Comparison of ENCODE assay signal across 8 mouse cellular contexts in genomic region chr3:22076936-22077656, GRCm38 (mm10). TPM values are rescaled to one million over a fixed set of nuclear protein-coding genes. Genes with fewer than 3 reads are reported as not detected.
DNase-seq lines count a peak whose midpoint lies in the region; ATAC-seq and TF ChIP-seq lines count a peak whose summit lies in the region.

No protein-coding gene starts in this region.

- no peak for TF ChIP-seq CTCF in lung, postnatal 0 days (IDR thresholded peaks at IDR 0.05)

- no peaks in the 10 kb centered on the region for H3K9me3 ChIP-seq in embryonic facial prominence, embryonic 10.5 days
- H3K9me3 ChIP-seq in hindbrain, embryonic 13.5 days: no peaks in the 10 kb centered on the region
- no peaks in the 10 kb centered on the region for H3K9me3 ChIP-seq in lung, postnatal 0 days (ENCODE audit: low read length)

- DNase-seq in heart, adult 9 months (ENCODE audit: low spot score in 2 of 2): peak; percentile 46 to 48
- no peak for DNase-seq in heart, postnatal 14 days
- no peak for DNase-seq in embryonic facial prominence, embryonic 10.5 days (ENCODE audit: low spot score)
- peak; percentile 66 for DNase-seq in lung, postnatal 0 days (ENCODE audit: low spot score)
- no peak for DNase-seq in adrenal gland, adult 18-20 months (ENCODE audit: low spot score in 2 of 2)

- WGBS in embryonic facial prominence, embryonic 10.5 days: under 1% methylated on average over 64 of the region's 64 CpGs
- under 1% methylated on average over 59 of the region's 64 CpGs for WGBS in hindbrain, embryonic 13.5 days
- WGBS in lung, postnatal 0 days: under 1% methylated on average over 53 of the region's 64 CpGs

- H3K9ac ChIP-seq in hindbrain, embryonic 13.5 days: peak overlapping the region; percentile 91
- peak overlapping the region; percentile 92 for H3K9ac ChIP-seq in lung, postnatal 0 days (replicated peaks; ENCODE audit: low read depth)

- H3K4me3 ChIP-seq in embryonic facial prominence, embryonic 10.5 days: peak overlapping the region; percentile 89
- peak overlapping the region; percentile 88 for H3K4me3 ChIP-seq in hindbrain, embryonic 13.5 days
- H3K4me3 ChIP-seq in lung, postnatal 0 days (ENCODE audit: low read depth, low read length): peak overlapping the region; percentile 99

- H3K27me3 ChIP-seq in embryonic facial prominence, embryonic 10.5 days (replicated peaks; ENCODE audit: low read depth, poor library complexity, severe bottlenecking): no peaks in the 10 kb centered on the region
- H3K27me3 ChIP-seq in hindbrain, embryonic 13.5 days: no peaks in the 10 kb centered on the region
- no peaks in the 10 kb centered on the region for H3K27me3 ChIP-seq in lung, postnatal 0 days (replicated peaks; ENCODE audit: insufficient read depth, low read length)

- H3K4me1 ChIP-seq in embryonic facial prominence, embryonic 10.5 days: peaks cover 35% of the 10 kb centered on the region
- peaks cover 54% of the 10 kb centered on the region for H3K4me1 ChIP-seq in hindbrain, embryonic 13.5 days (replicated peaks)
- H3K4me1 ChIP-seq in lung, postnatal 0 days (ENCODE audit: insufficient read depth, low read depth, low read length): peaks cover 10% of the 10 kb centered on the region; the same call in 1 of the 2 replicates

- TF ChIP-seq EP300 in lung, postnatal 0 days (IDR thresholded peaks at IDR 0.05): no peak

- peak overlapping the region; percentile 67 for H3K4me2 ChIP-seq in hindbrain, embryonic 13.5 days
- peak overlapping the region; percentile 85 for H3K4me2 ChIP-seq in lung, postnatal 0 days (replicated peaks; ENCODE audit: low read depth, low read length)

- H3K36me3 ChIP-seq in embryonic facial prominence, embryonic 10.5 days (replicated peaks): peaks cover 11% of the 10 kb centered on the region
- H3K36me3 ChIP-seq in hindbrain, embryonic 13.5 days: no peaks in the 10 kb centered on the region; the same call in 1 of the 2 replicates
- H3K36me3 ChIP-seq in lung, postnatal 0 days (ENCODE audit: insufficient read depth, low read length): no peaks in the 10 kb centered on the region

- intact Hi-C loops in heart, postnatal 14 days (cut with DNase I): loop anchor here (1.0 to 10.0 kb wide), 9 partner anchors 65 to 1422 kb away; no protein-coding TSS in a partner anchor

- peak overlapping the region; percentile 99 for H3K27ac ChIP-seq in embryonic facial prominence, embryonic 10.5 days (replicated peaks)
- H3K27ac ChIP-seq in hindbrain, embryonic 13.5 days: peak overlapping the region; percentile 99
- peak overlapping the region; percentile 97 for H3K27ac ChIP-seq in lung, postnatal 0 days (ENCODE audit: low read length)

- ATAC-seq in CD4-positive, CD25-positive, alpha-beta regulatory T cell, adult 4 months: peak; percentile 21
- ATAC-seq in hindbrain, embryonic 13.5 days (ENCODE audit: low FRiP score): peak; percentile 82
- peak; percentile 39 for ATAC-seq in lung, postnatal 0 days
- ATAC-seq in neutrophil, adult 5-6 weeks (ENCODE audit: extremely low read depth, insufficient number of reproducible peaks, low FRiP score, poor library complexity, severe bottlenecking): peak; percentile 40

RNA-seq across cellular contexts. Expression of gene Tbl1xr1, which starts 0.6 kb away (rescaled TPM):
- 10 to 100 TPM; 66.3 to 70.0 TPM for total RNA-seq in heart, postnatal 14 days (2021)
- 10 to 100 TPM; 21.6 to 25.6 TPM for polyA plus RNA-seq in CD4-positive, CD25-positive, alpha-beta regulatory T cell, adult 4 months (2017; shearing (Covaris generic))
- 23.0 and 25.7 TPM in 2 replicates for polyA plus RNA-seq in embryonic facial prominence, embryonic 10.5 days (2016; fragmentation: Nextera tagmentation; extraction: Ambion mirVana)
- polyA plus RNA-seq in hindbrain, embryonic 13.5 days (2015; fragmentation: Nextera tagmentation; extraction: Ambion mirVana): 17.4 and 18.8 TPM in 2 replicates
- polyA plus RNA-seq in lung, postnatal 0 days (2015; fragmentation: Nextera tagmentation; extraction: Ambion mirVana): 9.6 and 16.2 TPM in 2 replicates
- total RNA-seq in neutrophil, adult 5-6 weeks (2017): 100.0 and 122 TPM in 2 replicates
- total RNA-seq in adrenal gland, adult 18-20 months (2021): 10 to 100 TPM; 36.1 to 66.0 TPM

Comparison
In these comparisons a context has a peak if more than half of its experiments do, and no peak if none do; other contexts are left out.
1. DNase-seq: peak in heart, adult 9 months (2 of 2) and lung, postnatal 0 days (single experiment); none in heart, postnatal 14 days (0 of 2), embryonic facial prominence, embryonic 10.5 days (single experiment) and adrenal gland, adult 18-20 months (0 of 2).
2. ATAC-seq: peak in every context shown above with its lines; median percentile 82 in hindbrain, embryonic 13.5 days; 40 in neutrophil, adult 5-6 weeks; 39 in lung, postnatal 0 days; 21 in CD4-positive, CD25-positive, alpha-beta regulatory T cell, adult 4 months.
3. Peak in every context shown above with its lines, with median percentiles within 50 percentile points of each other: H3K27ac ChIP-seq and H3K4me3 ChIP-seq.